Mouse (Mus musculus) heart, adult 9 months (tissue): Measurements from ENCODE around the gene Rad51b.

ENCODE experiments used
- DNase-seq, 2 experiments: peaks; one replicate each; pipeline ENCODE4 v3.0.0; 2022; ENCODE audit warnings: low spot score in 2 of 2

Gene Rad51b

DNA sequence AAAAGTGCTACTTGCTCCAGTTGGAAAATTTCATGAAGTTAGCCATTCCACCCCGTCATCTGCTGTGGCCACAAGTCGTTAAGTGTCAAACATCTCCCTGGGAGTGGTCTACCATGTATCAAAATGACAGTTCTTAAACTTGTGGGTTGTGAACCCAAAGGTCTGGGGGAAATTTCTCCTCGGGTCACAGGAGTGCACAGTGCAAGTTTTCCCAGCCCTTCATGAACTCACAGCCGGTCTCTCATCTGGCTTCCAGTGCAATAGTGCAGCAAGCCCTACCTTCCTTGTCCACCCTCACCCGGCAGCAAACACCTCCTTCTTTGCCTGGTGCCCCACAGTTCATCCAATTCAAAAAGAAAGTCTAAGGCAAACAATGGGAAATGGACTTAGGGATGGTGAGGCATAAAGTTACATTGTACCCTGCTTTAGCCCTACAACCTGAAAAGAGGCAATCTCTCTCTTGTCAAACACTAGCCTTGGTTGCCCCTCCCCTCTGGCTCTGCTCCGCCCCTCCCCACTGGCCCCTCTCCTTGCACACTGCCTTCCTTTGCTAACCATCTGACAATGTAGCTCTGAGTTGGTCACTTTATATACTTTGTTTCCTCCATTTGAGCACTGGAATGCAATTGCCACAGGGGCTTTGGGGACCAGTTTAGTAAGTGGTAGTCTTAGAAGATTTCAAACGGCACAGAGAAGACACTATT, 390.8 kb downstream of the Rad51b start:
- DNase-seq, result no peak

DNA sequence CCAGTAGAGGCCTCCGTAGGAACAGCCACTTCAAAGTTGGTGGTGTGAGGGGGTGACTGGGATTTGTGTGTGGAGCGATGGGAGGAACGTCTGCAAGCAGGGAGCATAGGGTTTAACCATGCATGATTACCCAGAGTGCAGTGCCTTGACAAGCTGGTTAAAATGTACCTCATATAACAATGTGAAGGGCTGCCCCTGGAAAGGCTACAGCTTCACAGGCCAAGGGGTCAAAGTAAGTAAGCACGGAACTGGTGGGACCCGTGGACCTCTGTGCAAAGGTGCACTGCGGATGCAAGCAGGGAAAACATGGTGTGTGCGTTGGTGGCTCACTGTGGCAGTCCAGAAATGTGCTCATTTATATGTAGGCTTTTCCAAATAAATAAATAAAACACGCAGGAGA, 392.2 kb downstream of the Rad51b start:
- DNase-seq, result no peak

DNA sequence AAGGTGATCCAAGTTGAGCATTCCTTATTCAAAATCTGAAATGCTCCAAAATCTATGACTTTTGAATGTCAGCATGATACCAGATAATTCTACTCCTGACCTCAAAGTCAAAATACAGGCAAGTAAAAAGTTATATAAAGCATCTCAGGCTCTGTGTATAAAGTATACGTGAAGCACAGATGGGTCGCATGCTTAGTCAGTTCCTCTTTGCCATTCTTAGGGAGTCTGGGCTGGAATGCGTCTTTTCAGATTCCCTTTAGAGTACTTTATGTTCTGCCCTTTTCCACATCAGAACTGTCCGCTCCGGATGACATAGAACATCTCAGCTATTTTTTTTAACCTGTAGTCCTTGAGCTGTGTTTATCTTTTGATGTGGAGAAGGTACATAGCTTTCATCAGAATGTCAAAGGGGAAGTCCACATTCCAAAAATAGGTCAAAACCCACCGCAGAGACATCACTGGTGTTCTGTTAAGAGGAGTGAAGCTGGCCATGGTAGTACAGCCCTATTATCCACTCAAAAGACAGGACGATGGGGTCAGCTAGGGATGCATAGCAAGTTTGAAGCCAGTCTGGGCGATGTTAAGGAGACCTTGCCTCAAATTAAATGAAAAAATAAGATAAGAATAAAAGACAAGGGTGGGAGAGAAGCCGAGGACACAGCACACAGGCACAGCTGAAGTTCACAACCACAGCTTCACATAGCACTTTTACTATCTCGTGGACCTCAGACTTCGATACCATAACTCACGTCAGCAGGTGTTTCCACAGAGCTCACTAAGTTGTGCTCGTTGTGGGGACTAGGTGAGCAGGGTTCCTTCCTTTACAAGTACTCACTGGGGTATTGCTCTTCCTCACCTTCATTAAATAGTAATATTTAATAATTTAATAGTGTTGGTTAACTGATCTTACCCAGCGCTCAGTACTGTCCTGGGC, 395.1 kb downstream of the Rad51b start:
- DNase-seq, result no peak

DNA sequence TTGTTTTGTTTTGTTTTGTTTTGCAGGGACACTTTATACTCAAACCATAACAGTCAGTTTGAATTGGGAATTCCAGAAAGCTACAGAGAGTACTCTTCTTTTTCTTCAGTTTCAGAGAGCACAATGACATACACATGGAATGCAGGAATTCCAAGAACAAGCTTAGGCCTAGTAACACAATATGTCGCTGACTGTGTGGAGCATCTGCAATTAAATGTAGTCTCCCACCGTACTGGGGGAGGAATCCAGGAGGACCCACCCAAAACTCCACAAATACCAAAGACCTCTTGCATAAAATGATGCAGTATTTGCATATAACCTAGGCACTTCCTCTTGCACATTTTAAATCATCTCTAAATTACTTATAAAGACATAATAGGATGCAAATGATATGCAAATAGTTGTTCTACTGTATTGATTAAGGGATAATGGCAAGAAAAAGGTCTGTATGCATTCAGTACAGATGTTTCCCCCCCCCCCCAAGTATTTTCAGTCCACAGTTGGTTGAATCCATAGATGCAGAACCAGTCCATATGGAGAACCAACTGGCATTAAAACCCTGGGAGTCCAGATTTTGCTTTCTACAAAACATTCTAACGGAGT, 398.9 kb downstream of the Rad51b start:
- no peak for DNase-seq

DNA sequence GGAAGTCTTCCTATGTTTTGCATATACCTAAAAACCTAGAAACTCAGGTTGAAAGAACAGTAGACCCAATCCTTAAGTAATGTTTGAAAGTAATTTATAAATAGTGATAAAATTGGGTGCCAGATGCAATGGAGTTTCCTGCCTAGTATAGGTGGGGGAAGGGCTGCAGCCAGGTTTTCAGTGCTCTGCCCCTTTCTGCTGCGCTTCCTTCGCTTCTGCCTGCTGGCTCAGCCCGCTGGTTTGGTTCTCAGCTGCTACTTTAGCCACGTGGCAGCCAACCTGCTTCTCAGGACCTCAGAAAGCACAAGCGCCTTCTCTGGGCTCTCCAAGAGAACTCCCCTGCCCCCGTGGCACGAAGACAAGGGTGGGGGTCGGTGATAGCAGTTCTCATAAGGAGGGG, 406.5 kb downstream of the Rad51b start:
- DNase-seq, result no peak

DNA sequence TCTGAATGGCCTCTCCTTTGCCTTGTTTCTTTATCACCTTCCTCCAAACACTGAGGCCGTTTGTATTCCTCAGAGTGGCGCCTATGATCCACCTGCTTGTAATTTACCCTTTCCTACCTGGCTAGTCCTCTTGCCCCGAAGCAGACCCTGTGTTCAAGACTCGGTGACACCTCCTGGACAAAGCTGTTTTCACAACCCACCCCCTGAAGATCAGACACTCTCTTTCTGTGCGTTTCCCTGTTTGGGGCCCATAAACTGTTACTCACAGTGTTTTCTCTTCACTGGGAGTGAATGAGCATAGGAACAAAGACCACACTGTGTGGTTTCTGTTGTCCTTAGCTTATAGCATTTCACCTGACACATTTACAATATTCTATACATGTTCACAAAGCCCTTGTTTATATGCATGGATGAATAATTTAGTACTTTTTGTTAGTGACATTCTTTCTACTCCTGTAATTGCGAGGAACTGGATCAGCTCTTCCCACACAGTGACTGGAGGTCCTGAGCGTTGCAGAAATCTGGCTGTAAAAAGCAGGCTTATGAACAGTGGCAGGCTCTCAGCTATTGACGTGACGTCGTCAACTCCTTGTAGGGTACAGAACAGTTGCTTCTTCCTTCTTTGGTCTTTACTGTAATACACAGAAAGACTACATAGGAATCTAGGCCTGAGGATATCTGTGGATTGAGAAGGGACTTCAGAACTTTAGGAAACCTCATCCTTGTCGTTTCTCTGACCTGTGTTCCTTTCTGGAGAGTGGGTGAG, 408.6 kb downstream of the Rad51b start:
- no peak for DNase-seq

DNA sequence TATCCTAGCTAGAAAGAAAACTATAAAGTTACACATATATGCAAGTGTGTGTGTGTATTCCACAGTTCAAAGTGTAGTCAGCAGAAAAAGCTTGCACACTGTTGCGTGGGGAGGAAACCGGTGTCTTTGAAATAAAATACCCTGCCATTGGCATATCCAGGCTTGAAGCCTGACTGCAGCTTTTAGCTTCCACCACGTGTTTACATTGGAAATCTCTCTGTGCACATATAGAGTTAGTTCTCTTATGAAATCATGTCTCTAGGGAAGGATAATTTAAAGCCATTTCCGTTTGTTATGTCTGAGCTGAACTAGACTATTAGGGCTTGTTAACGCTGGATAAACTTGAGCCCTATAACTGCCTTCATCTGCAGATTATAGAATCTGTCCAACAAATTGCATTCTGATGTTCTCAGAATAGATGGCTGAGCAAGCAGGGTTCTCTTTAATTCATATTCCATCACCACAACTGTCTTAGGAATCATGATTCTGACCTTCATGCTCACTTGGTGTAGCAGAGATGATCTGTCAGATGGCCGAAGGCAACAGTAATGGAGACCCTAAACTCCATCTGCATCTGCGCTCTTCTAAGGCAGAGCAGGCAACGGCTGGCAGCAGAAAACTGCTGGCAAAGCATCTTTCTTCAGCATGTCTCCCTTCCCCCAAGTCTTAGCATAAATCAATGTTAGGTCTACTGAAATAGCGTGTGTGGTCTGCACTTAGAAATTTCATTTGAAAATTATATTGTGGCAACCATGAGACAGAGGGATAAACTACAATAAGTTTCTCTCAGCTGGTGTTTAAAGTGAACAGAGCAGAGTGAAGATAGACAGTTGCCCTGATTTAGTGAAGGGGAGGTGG, 410.7 kb downstream of the Rad51b start:
- no peak for DNase-seq

DNA sequence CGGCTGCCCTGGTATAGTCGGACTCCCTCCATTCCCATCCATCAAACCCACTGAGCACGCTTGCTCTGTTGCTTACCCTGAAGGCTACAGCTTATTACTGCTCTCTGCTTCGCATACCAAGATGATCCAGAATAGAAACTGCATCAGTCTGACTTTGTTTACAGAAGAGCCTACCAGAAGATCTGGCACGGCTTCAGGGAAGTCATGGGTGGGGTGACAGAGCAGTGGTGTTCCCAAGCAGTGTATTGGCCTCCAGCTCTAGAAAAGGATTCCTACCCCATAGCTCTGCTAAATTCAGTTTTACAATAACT, 411.3 kb downstream of the Rad51b start:
- DNase-seq, result peak; percentile 36 to 57

DNA sequence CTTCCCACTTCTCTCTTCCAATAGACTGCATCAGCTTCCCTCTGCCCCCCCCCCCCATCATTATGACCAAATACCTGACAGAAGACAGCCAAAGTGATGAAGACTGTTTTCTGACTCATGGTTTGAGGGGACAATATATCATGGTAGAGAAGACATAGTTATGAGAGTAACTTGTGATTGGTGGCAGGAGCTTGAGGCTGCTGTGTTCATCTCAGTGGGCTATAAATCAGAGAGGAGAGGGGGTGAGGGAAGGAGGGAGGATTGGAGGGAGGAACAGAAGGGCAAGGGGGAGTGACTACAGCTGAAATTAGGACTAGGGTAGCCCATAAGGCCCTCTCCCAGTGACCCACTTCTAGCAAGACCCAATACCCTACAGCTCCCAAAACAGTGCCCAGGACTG, 416.2 kb downstream of the Rad51b start:
- no peak for DNase-seq

DNA sequence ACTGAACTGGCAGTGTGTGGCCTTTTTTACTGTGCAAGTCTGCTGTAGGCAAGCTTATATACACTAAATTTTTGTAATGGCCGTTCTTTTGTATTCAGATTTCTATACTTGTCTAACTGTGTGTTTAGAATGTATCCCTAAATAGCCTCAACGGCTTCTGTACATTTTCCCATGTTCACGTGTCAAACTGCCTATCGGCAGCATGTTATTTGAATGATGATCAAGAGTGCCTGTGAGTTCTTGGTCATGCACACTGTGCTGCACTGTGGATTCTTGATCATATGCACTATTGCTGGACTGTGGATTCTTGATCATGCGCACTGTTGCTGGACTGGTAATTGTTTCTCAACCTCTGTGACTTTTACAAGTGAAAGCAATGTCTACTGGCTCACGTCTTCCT, 417.4 kb downstream of the Rad51b start:
- DNase-seq, result no peak

DNA sequence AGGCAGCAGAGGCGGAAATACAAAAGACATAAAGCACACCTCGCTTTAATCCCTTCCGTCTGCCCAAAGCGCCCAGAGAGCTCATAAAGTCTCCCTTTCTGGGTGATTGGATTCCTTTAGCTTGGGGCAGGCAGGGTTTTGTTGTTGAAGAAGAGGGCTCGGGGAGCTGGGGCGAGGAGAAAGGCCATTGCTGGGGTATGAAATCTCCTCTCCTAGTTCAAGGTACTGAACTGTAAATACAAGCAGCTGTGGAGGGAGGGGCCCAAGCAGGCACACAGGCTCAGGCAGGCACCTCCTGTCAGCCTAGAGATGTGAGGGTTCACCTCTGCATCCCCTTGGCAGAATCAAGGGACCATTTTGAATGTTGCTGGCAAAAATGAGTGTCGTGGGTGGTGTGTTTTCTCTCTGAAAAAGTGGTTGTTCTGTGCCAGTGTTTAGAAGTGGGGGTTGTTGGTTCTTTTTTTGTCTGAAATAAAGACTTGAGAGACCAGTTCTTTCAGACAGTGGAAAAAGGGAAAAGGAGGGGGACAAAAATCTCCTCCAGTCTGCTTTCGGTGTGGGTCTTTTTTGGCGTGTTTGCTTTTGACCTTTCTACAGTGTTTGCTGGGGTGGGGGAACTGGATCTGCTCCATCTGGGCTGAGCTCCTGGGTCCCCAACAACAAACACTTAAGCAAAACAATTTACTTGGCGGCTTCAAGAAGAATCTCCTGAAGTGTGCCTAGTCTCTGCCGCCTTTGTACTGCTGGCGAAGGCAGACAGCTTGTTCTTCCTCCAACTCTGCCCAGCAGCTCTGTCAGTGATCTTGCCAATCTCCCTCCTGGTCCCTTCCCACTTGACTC, 418.6 kb downstream of the Rad51b start:
- DNase-seq, result no peak

DNA sequence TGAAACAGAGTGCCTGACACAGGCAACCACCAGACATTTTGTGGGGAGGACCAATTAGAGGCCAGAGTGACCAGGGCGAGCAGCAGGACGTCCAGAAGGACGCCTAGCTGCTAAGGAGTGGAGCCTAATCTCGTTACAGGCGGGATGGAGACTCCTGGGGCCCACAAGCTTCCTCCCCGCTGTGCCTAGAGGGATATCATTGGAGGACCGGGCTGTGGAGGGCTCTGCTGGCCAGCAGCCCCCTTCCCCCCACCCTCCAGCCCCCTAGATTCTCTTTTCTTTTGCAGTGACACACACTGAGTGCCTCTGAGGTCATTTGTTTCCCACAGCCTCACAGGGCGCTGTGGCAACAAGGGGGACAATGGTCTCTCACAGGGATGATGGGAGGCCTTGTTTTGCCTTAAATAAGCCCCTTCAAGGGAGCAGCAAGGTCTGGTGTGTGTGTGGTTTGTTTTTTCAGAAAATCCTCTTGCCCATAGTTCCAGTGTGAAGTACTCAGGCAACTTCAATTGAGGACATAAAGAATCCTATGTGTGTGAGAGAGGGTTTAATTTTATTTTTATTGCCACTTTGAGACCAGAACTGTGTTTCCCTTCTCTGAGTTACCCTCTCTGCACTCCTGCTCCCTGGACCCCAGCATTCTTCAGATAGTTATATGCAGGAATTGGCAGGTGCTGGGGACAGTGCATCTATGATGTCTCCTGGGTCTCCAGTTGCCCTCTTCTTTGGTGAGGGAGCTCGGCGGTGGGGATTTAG, 422.2 kb downstream of the Rad51b start:
- no peak for DNase-seq

DNA sequence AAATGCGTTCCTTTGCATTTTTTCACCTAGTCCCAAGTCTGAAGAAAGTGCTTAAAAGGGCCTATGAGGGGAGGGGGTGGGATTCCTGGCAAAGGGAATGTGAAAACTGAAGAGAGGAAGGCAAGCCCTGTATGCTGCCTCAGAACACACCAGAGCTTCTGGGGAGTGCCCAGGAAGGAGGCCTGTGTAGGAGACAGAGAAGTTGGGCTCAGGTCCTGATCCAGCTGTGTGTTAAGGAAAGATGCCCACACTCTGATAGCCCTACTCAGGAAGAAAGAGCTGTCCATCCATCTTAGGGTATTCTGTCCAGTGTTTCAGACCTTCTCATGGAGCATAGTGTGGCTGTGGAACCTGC, 422.7 kb downstream of the Rad51b start:
- no peak for DNase-seq

DNA sequence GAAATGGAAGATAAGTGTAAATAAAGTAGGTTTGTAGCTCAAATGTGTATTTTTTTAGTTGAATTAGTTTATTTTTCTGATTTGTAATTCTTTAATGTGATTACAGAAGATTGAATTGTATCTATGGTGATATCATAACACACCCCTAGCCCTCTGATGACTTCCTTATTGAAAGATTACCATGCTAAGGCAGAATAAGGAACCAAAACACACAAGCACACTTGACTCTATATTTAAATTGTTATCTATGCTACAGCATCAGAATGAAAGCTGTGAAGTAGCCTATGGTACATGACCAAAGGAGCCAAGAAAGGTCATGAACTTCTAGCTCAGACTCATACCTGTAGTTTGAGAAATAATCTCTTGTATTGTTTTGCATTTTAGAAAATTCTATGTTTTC, 427.8 kb downstream of the Rad51b start:
- DNase-seq, result no peak

DNA sequence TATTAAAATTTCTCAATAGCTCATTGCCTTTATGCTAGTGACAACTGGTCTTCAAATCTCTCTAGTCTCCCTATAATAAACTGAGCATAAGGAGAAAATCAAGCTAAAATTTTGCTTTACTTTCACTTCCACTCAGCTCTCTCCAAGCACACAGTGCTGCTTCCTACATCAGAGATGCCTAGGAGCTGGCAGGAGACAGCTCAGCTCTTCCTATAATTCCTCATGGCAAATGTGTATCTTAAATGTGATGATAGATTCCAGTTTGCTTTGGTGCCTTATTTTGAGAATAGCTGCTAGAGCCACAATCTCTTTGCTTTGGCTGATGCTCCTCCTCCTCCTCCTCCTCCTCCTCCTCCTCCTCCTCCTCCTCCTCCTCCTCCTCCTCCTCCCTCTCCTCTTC, 428.6 kb downstream of the Rad51b start:
- no peak for DNase-seq

DNA sequence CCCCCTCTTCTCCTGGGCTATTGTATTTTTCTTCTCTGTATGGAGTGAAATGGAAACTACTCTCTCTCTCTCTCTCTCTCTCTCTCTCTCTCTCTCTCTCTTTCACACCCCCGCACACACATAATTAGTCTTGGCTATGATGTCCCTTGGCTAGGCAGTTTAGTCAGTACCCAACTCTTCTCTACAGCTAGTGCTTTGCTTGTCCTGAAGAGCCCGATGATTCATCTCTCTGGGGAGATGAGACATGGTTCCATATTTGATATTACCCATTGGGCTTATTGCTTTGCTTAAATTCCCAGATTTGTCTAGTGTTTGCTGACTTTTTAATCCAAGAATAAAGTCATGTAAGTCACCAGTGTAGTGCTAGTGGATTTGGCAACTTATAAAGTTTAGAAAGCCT, 429.0 kb downstream of the Rad51b start:
- peak; percentile 78 to 81 for DNase-seq

DNA sequence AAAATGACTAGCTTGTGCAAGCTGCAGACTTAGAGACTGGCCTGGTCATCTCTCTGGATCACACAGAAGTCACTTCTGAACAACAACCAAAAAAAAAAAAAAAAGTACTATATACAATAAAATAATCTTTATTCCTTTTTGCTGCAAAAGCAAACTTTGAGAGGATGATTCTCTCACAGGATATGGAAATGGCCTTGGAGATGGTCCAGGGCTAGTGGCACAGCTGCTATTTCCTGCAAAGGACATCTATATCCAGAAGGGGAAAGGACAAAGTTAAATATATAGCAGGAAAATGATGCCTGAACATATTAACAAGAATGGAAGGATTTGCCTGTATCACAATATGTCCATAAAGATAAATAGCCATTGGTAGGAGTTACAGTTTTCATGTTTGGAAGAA, 429.9 kb downstream of the Rad51b start:
- no peak for DNase-seq

DNA sequence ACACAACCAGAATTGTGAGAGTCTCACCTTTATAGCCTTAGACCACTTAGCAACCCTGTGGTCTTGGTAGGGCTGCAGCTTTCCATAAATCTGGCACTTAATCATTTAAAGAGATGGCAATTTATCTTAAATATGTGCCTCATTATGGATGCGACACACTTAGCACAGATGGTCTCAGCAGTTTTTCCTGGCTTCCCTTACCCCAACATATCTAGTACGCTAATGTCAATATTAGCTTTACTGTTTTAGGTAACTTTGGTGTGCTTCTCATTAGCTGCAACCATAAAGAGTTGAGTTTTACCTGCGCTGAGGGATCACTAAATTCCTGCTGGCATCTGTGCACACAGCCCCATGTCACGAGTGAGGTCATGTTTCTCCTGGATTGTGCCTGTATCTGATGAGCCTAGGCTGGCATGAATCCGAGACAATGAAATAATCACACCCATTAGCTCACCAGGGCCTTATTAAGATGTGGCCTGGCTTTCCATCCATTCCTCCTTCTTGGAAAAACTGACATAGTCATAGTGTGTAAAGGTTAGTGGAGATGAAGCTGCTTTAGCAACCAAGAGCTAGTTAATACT, 432.9 kb downstream of the Rad51b start:
- DNase-seq, result no peak

DNA sequence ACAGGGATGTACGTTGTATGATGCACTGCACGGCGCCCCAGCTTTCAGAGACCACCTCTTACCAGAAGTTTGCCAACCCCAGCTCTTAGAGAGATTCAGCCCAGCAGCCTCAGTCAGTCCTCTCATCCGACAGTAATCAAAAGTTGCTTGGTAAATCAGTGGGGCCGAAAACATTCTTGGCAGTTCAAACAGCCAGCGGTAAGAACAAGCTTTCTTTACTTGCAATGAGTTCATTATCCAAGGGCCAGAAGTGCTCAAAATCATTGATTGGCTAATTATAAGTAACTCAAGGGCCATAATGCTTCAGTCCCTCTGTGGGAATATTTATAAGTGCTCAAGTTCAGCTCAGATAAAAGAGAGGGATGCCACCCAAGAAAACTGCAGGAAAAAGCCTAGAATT, 434.8 kb downstream of the Rad51b start:
- DNase-seq, result no peak
